Mouse (Mus musculus) R1 (cell line): ENCODE measurements around the gene Atox1.
A peak's percentile ranks its signal among the peaks of the same experiment; 100 is the strongest.

Source experiments
- DNase-seq: peaks from one replicate; pipeline ENCODE4 v3.0.0-alpha.2; 2018; ENCODE audit warnings: low read depth, low spot score

The Atox1 gene

DNA sequence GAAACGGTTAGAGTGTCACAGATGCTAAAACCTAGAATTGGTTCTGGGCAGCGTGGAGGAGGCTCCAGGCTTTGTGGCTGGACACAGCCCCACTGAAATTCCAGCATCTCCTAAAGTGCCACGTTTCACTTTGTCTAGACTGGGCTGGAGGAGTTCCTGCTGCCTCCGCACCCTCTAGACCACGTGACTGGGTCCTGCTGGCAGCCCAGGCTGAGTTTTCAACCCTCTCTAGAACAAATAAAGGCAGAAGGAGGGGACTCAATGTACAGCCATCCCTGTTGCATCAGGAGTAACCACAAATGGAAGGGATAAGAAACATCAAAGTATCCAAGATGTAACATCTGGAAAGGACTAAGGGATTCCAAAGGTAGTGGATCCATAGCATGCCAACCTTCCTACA lies 46.7 kb downstream of the Atox1 start:
- DNase-seq, result peak; percentile 61

DNA sequence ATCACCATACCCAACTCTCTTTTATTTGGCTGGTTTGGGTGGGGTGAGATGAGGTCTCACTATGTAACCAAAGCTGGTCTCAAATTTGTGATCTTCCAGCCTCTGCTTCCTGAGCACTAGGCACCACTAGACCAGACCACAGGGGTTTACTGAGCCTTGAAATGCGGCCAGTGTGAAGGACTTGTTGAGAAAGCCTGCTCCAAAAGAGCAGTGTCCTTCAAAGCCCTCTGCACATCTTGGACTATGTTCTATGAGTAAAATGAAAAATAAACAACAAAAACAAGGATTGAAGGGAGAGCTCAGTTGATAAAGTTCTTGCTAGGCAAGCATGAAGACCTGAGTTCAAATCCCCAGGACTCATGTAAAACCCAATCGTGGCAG lies 47.6 kb downstream of the Atox1 start:
- no peak for DNase-seq

DNA sequence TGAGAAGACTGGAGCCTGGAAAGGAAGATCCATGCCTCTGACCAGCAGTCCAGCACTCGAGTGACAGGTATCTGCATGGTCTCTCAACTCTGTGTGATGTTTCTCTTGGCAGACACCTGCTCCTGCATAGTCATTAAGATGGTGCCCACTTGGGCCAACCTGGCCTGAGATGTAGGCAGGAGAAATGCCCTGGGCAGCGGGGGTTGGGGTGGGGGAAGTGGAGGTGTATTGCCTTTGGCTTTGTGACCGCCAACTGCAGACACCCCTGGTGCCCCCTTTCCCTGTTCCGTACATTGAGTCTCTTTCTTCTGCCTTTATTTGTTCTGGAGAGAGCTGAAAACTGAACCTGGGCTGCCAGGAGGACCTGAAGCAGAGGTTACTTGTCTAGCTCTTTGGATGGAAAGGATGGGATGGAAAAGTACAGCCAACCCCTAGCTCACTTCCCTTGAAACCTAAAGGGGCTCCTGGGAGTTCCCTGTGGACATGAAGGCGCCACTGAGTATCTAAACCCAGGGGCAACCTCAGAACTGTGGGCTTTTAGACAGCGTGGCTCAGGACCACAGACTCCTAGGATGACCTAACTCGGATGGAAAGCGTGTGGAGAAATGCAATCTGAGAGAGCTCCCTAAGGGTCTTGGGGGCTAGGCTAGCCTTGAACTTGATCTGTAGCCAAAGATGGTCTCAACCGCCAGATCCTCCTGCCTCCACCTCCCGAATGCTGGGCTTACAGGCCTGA lies 48.2 kb downstream of the Atox1 start:
- no peak for DNase-seq

DNA sequence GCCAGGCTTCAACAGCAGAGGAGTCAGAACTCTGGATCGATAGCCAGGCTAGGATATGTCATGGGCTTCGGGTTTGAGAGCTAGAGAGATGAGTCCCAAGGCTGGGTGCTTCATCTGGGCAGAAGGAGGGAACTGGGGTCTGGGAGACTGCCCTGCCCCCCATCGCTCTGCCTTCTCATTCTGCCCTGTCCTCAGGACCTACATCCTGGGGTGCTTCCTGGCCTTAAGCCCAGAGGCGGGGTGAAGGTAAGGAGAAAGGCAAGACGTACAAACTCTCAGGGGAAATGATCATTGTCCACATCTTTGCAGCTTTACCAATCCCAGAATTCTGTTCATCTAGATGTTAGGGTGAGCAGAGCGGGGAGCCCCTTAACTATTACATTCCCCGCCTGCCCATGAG lies 49.0 kb downstream of the Atox1 start:
- DNase-seq, result no peak

DNA sequence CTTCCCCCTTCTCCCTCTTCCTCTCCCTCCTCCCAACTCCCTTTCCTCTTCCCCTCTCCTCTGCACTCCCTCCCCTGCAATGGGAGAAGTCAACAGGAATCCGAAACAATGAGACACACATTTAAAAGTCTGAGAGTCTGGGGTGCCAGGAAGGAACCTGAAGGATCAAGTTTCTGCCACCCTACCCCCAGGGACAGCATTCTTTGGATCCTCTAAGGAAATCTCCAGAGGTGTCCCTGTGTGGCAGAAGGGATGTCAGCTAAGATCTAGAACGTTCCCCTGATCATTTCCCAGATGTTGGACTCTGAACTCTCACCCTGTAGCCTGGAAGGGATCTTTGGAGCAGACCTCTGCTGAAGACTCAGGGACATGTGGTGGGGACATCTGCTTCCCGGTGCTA lies 50.5 kb downstream of the Atox1 start:
- DNase-seq, result no peak

DNA sequence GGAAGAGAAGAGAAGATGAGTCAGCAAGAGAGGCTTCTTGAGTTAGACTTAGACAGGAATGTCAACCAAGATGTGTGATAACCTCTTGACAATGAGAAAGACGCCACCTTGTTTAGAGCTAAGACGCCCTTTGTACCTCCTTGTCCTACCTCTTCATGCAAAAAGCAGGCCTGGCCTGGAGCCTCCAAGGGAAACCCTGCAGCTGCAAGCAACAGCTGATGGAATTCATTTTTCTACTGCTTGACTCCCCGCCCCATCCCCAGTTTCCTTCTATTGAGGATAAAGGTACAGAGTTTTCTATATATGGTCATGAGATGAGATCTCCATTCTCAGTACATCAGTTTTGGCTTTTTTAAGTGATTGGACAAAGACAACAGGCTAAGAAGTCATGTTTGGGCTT lies 51.0 kb downstream of the Atox1 start:
- peak; percentile 34 for DNase-seq

DNA sequence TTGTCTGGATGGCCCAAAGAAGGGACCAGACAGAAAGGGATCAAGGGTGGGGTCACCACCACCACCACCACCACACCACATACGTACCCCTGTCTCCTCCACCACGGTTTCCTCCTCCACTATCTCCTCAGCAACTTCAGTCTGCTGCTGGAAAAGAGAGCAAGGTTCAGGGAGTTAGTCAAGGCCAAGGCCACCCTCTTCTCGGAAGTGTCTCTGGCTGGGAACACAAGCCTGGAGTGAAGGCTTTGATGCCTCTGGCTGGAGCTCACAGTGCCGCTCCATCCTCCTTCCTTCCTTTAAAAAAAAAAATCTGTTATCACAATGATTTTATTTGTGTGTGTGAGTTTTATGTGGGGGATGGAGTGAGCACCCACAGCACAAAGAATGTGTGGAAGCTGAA lies 53.9 kb downstream of the Atox1 start:
- DNase-seq, result no peak

- DNase-seq, result no peak
Observed at GRCm38 (mm10) chr11:55405601-55406469, 55.2 kb downstream of the Atox1 start.

GRCm38 (mm10) chr11:55404659-55405457 lies 56.2 kb downstream of the Atox1 start:
- peak; percentile 33 for DNase-seq

DNA sequence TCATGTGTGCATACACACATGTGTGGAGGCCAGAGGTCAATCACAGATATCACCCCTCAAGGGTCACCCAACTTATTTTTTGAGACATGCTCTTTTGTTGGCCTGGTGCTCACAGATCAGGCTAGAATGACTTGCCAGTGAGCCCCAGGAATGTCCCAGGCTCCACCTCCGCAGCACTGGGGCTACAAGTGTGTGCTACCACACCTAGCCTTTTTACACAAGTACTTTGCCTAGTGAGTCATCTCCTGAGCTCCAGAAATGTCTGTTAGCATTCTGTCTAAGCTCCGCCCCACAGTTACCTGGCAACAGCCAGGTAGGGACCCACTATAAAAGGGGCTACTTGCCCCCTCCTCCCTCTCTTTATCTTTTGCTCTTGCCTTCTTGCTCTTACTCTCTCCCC lies 60.2 kb downstream of the Atox1 start:
- no peak for DNase-seq

DNA sequence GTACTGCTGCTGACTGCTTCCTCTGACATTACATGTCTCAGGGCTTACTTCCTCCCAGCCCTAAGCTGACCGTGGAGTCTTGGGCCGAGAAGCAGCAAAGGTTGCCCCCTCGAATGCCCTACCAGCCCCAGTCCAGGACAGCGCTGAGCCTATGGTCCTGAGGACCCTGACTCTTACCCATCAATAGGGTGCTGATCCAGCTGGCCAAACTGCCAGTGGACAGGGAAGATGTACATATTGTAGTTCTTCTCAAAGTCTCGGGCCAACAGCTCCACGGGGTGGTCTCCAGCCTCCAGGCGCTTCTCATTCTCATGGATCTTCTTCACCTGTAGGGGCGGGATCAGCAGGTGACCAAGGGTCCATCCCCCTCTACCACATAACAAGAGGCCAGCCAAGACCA lies 62.7 kb downstream of the Atox1 start:
- DNase-seq, result no peak

- no peak for DNase-seq
Observed at GRCm38 (mm10) chr11:55397441-55397840, 63.6 kb downstream of the Atox1 start.

GRCm38 (mm10) chr11:55397036-55397435 lies 64.0 kb downstream of the Atox1 start:
- DNase-seq, result no peak
